Mouse (Mus musculus): ENCODE results near the gene Cdk20.

Gene Cdk20

GRCm38 (mm10) chr13:64432017-64432995 lies at the start of gene Cdk20:
Gene Cdk20 (plus strand): TSS chr13:64432314.
- peak; percentile 92 for DNase-seq (ENCODE audit: low read depth, low spot score)

GRCm38 (mm10) chr13:64384937-64385336 lies 47.2 kb upstream of the Cdk20 start:
- no peak for DNase-seq (ENCODE audit: low read depth, low spot score)

- no peak for DNase-seq (ENCODE audit: low read depth, low spot score)
Observed at GRCm38 (mm10) chr13:64386048-64386447, 46.1 kb upstream of the Cdk20 start.

DNA sequence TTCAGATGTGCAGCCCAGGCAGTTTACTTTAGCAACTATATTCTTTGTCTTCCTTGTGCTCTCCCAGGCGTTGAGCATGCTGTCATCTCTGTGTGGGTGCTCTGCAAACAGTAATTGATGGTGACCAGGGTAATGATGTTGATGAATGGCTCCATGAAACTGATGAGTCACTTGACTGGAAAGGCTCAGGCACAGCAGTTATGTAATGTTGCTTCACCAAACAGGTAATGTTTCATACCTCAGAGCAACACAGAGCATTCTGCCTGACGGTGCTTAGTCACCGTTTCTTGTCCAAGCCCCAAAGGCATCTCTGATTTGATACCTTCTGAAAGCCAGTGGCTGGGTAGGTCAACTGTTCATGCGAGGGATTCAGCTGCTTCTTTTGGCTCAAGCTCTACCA lies 43.7 kb upstream of the Cdk20 start:
- no peak for DNase-seq (ENCODE audit: low read depth, low spot score)

DNA sequence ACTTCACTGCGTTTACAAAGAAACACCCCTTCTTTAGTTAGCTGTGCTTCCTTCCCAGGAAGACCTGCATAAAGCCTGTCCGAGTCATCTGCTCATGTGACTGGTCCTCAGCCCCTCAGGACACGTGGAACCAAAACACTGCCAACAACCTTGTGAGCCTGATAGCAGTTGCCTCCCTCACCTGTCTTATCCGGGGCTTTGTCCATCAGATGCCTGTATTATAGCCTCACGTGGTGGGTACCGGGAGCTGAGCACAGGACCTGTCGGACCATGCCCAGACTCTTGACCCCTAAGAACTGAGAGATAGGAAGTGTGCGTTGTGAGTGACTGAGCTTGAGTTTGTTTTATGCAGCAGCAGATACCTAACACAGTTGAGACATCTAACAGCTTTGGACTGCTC lies 35.1 kb upstream of the Cdk20 start:
- DNase-seq (ENCODE audit: low read depth, low spot score): no peak

DNA sequence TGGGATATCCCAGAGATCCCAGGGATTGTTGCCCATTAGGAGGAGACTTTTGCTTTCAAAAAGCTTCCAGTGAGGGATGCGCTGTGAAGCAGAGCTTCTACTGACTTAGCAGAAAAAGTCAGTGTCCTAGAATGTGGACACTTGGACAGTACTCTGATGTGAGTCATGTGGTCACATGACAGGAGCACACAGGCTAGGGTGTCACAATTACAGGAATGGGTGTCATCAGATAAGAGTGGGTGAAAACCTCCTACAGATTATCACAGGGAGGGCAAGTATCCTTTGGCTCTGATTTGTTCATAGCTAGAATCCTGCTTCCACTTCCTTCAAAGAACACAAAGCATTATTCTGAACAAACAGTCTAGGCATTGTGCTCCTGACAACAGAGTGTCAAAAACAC lies 34.0 kb upstream of the Cdk20 start:
- no peak for DNase-seq (ENCODE audit: low read depth, low spot score)

- no peak for DNase-seq (ENCODE audit: low read depth, low spot score)
Observed at GRCm38 (mm10) chr13:64399906-64400305, 32.2 kb upstream of the Cdk20 start.

- DNase-seq (ENCODE audit: low read depth, low spot score): no peak
Observed at GRCm38 (mm10) chr13:64400801-64401361, 31.2 kb upstream of the Cdk20 start.

- DNase-seq (ENCODE audit: low read depth, low spot score): no peak
Observed at GRCm38 (mm10) chr13:64402006-64402405, 30.1 kb upstream of the Cdk20 start.

DNA sequence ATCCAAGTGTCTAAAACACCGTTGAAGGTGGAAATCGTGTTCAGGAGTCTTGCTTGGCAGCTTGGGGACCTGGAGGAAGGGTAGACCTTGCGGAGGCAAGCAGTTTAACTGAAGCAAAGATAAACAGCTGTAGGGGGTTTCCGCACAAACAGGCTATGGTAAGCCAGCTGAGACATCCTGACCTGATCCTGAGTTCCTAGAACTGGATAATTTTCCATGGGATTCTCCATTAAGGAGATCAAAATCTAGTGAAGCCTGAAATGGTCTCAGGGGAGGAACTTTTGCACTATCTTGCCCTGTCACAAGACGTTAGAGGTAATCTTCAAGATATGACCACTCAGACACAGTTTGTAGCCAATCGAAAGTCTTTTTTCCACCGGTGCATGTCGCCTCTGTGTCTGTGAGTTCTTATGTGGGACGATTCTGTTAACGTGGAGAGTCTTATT lies 29.6 kb upstream of the Cdk20 start:
- no peak for DNase-seq (ENCODE audit: low read depth, low spot score)

GRCm38 (mm10) chr13:64402951-64403460 lies 29.1 kb upstream of the Cdk20 start:
- DNase-seq (ENCODE audit: low read depth, low spot score): no peak

GRCm38 (mm10) chr13:64403519-64403918 lies 28.6 kb upstream of the Cdk20 start:
- DNase-seq (ENCODE audit: low read depth, low spot score): no peak

- DNase-seq (ENCODE audit: low read depth, low spot score): no peak
Observed at GRCm38 (mm10) chr13:64405550-64405949, 26.6 kb upstream of the Cdk20 start.

DNA sequence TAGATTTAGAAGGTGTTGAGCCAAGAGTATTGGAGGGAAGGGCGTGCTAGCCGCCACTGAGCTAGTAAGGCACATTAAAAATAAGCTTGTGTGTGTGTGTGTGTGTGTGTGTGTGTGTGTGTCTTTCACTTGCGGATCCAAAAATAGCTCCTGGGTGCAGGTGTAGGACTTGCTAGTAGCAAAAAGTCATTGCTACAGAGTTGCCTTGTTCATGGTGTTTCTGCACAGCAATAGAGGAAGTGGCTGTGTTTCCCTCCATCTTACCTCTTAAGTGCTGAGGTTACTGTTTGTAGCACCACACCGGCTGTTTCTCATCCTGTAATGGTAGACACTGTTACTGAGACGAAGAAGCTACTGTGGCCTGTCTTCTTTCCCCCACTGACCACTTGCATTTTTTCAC lies 24.1 kb upstream of the Cdk20 start:
- DNase-seq (ENCODE audit: low read depth, low spot score): no peak

- no peak for DNase-seq (ENCODE audit: low read depth, low spot score)
Observed at GRCm38 (mm10) chr13:64410604-64411003, 21.5 kb upstream of the Cdk20 start.

GRCm38 (mm10) chr13:64411282-64411681 lies 20.8 kb upstream of the Cdk20 start:
- no peak for DNase-seq (ENCODE audit: low read depth, low spot score)

DNA sequence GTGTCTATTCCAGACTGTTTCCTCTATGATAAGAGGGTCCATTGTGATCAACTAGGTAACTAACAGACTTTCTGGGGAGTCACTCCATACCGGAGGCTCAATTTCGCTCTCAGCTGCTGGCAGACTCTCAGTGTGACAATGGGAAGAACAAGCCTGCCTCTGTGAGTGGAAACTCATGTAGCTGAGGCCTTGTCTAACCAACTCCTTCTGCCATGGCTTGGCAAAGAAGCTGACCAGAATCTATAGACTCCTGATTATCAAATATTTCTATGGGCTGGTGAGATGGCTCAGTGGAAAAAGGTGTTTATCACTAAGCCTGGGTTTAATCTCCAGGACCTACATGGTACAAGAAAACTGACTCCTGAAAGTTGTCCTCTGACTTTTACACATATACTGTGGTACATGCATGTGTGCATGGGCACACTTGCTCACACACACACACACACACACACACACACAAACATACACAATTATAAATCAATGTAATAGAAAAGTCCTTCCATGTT lies 19.3 kb upstream of the Cdk20 start:
- DNase-seq (ENCODE audit: low read depth, low spot score): no peak

DNA sequence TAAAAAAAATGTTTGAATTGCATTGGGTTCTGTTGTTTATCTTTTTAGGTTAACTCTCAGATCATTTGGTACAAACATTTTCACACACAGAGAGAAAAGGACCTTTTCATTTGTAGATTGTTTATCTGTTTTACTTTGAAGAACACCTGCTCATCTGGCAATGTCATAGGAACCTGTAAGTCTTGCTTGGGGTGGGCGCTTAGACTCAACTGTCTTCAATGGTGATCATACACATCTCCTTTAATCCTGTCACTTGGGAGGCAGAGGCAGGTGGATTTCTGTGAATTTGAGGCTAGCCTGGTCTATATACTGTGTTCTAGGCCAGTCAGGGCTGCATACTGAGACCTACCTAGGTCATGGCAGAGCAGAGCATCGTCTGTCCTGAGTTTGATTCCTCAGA lies 16.5 kb upstream of the Cdk20 start:
- DNase-seq (ENCODE audit: low read depth, low spot score): no peak

DNA sequence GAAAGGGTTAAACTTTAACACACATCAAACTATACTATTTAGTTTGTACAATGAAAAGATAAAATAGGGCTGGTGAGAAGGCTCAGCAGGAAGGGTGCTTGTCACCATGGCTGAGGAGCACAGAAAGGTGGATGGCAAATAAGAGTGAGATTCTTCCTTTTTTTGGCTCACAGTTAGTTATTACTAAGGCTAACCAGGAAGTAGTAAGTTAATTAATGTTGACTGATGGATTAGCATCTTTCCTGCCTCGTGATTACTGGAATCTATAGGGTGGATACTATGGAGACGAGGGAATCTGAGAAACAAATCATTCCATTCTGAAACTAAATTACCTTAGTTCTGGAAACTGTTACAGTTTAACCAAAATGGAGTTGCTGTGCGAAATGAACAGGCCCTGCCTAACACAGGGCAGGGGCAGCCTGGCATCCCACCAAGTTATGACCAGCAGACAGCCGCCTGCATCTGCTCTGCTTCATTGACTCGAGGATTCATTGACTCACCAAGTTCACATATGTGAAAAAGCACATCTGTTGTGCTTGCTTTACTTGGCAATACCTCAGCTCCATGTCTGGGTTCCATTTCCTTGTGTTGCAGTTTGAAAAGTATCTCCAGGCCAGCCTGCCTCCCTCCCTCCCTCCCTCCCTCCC lies 15.0 kb upstream of the Cdk20 start:
- no peak for DNase-seq (ENCODE audit: low read depth, low spot score)

DNA sequence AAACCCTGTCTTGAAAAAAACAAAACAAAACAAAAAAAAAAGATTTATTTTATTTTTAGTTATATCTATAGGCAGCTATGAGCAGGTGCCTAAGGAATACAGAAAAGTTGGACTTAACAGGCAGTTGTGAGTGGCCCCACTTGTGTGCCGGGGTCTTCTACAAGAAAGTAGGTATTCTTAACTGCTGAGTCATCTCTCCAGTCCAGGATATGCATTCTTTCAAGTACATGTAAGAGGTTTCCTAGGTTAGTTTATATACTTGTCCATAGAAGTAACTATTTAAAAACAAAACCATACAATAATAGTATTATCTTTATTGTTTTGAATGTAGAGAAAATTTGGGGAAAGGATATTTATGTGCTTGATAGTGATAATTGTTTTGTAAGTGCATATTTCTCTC lies 11.3 kb upstream of the Cdk20 start:
- no peak for DNase-seq (ENCODE audit: low read depth, low spot score)

DNA sequence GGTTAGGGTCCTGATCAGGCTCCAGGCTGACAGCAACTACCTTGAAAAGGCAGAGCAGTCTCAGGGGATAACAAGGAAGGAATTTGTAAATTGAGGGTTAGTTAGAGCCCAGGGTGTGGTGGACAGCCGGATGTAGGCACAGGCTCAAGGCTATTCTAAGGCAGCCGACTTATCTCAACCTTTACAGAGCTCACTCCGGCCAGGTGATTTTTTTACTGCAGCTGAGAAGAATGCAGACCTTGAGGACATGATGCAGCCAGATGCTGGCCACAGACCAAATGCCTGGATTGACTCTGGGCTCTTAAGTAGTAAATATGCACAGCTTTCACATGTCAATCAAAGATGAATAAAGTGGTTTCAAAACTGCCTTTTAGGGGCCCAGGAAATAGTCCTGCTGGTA lies 10.7 kb upstream of the Cdk20 start:
- no peak for DNase-seq (ENCODE audit: low read depth, low spot score)

DNA sequence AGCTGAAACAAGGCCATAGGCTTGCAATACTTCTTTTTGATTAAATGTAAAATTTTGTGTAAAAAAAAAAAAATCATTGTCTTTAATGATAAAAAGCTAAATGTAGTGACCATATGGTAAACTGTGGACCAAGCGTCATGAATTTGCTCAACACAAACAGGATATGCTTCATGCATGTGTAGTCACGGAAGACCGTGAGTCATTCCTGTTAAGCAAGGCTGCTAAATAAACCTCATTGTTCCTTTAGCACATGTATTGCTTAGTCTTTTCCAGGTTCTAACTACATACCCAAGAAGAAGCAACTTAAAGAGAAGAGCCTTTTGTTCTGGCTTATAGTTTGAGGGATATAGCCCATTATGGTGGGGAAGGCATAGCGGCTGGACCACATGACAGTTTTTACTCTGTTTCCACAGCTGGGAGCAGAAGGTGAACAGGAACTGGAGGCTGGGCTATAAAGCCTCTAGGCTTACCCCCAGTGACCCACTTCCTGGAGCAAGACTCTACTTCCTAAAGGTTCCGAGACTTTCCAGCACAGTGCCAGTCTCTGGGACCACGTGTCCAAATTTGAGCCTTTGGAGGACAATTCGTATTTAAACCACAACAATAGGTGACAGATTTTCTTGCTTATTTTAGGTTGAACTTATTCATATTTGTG lies 10.0 kb upstream of the Cdk20 start:
- no peak for DNase-seq (ENCODE audit: low read depth, low spot score)

Data from retina, adult 2 months (tissue).